Mouse (Mus musculus) embryonic facial prominence, embryonic 15.5 days (tissue): Measurements from ENCODE around the gene Ngef. TPM values are rescaled to one million over a fixed set of nuclear protein-coding genes. Genes with fewer than 3 reads are reported as not detected.

Experiments used
- ATAC-seq: fragments of 200-750 bp; cut with Nextera tagmentation; 2 replicates; pipeline ENCODE4 v1.8.0; 2017; ENCODE audit warnings: low read depth, moderate TSS enrichment; ENCODE audit not compliant: insufficient number of reproducible peaks, low FRiP score, low TSS enrichment
- H3K27ac ChIP-seq: fragments of 300-500 bp; sonication (generic); replicated peaks from 2 replicates; pipeline ENCODE4 v1.5.1; 2015; ENCODE audit warnings: mild to moderate bottlenecking, inconsistent platforms
- H3K27me3 ChIP-seq: fragments of 300-500 bp; sonication (generic); 2 replicates; pipeline ENCODE4 v1.6.1; 2015; ENCODE audit warnings: inconsistent platforms
- H3K36me3 ChIP-seq: fragments of 300-500 bp; sonication (generic); 2 replicates; pipeline ENCODE4 v1.6.1; 2015; ENCODE audit warnings: mild to moderate bottlenecking, inconsistent platforms
- H3K4me1 ChIP-seq: fragments of 300-500 bp; sonication (generic); 2 replicates; pipeline ENCODE4 v1.6.1; 2015; ENCODE audit warnings: inconsistent platforms
- H3K4me2 ChIP-seq: fragments of 300-500 bp; sonication (generic); replicated peaks from 2 replicates; pipeline ENCODE4 v1.6.1; 2015; ENCODE audit warnings: mild to moderate bottlenecking, inconsistent platforms
- H3K4me3 ChIP-seq: fragments of 300-500 bp; sonication (generic); replicated peaks from 2 replicates; pipeline ENCODE4 v1.5.1; 2015; ENCODE audit warnings: mild to moderate bottlenecking, inconsistent platforms
- H3K9ac ChIP-seq: fragments of 300-500 bp; sonication (generic); 2 replicates; pipeline ENCODE4 v1.6.1; 2015; ENCODE audit warnings: inconsistent platforms
- H3K9me3 ChIP-seq: fragments of 300-500 bp; sonication (generic); replicated peaks from 2 replicates; pipeline ENCODE4 v1.6.1; 2016; ENCODE audit warnings: inconsistent platforms
- WGBS: fragments of 180-500 bp; shearing (Covaris S2); methylation state at CpG from one replicate; pipeline ENCODE4 v1.1.7; 2015; 5-methylcytosine and 5-hydroxymethylcytosine counted together
- polyA plus RNA-seq: library from polyadenylated mRNA; unstranded; fragments of >200 nt; fragmentation: Nextera tagmentation; extraction: Ambion mirVana; gene quantifications from 2 replicates; pipeline ENCODE4 v1.2.1, GENCODE M21; 2015

Gene Ngef
- polyA plus RNA-seq, result 4.3 and 4.4 TPM in 2 replicates

DNA sequence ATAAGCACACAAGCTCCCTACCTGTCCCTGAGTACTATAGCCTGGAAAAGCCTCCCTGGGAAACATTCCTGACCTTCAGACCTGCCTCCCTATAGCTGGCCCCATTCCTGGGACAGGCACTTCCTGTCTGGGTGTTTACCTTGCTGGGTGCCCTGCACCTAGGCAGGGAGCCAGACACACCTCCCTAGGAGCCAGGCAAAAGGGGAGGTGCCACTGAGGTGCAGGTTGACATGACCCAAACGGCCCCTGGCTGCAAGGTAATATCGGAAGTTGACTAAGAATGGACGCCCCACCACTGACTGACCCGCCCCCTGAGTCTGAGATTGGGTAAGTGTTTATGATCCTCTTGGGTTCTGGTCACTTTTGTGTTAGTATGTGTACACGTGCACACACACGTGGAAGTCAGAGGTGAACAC lies at the start of gene Ngef:
TSS of gene Ngef (minus strand) at position 71 of the 416 bp plus-strand sequence.
- Histone ChIP-seq H3K4me2 (no peak within 1 kb of the TSS), H3K4me3 (no peak within 1 kb of the TSS), H3K4me1 (no peaks in the 10 kb centered on the region), H3K27ac (no peak within 1 kb of the TSS), H3K9me3 (no peaks in the 10 kb centered on the region), H3K9ac (no peak within 1 kb of the TSS), H3K27me3 (no peaks in the 10 kb centered on the region), H3K36me3 (no peaks in the 10 kb centered on the region)
- WGBS, result 77% methylated on average over 6 of the region's 6 CpGs
- no peak for ATAC-seq

GRCm38 (mm10) chr1:87621858-87622279 lies 48.2 kb upstream of the Ngef start:
- H3K27ac ChIP-seq, result no peak overlapping the region
- 55% methylated on average over 3 of the region's 3 CpGs for WGBS
- no peaks in the 10 kb centered on the region for H3K9me3 ChIP-seq
- no peak for ATAC-seq
- H3K36me3 ChIP-seq, result no peaks in the 10 kb centered on the region
- no peak overlapping the region for H3K4me3 ChIP-seq
- H3K4me1 ChIP-seq, result 0 out of 2 replicates have a peak, but pooled peaks cover 4% of the 10 kb centered on the region
- no peak overlapping the region for H3K9ac ChIP-seq
- H3K27me3 ChIP-seq, result no peaks in the 10 kb centered on the region
- H3K4me2 ChIP-seq, result no peak overlapping the region

DNA sequence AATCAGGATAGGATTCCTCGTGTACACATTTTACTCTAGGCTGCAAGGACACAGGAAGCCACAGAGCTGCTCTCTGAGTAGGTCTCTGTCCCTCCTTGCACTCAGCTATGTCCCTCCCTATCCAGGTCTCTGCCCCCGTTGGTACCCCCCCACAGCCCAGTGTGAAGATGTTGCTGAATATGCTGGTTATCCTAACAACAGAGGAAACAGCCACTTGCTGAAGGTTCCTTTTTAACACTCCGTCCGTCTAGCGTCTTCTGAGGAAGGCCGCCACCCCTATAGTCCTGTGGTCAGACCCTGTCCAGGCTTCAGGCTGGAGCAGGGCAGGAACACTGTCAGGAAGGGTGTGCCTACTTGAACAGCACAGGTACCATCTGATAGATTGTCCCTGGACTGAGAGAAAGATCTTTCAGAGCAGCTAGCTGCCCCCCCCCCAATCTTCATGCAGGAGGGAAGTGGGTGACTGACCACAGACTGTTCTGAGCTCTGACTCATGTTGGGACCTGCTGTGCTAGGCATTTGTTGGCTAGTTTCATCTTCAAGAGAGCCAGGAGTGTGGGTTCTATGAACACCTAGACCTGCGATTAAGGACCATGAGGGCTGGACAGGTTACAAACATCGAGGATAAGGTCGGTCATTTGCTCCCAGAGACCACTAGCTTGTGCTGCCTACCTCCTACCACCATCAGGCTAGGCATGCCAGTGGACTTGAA lies 47.6 kb upstream of the Ngef start:
- no peak overlapping the region for H3K9ac ChIP-seq
- H3K36me3 ChIP-seq, result no peaks in the 10 kb centered on the region
- no peaks in the 10 kb centered on the region for H3K9me3 ChIP-seq
- no peak overlapping the region for H3K27ac ChIP-seq
- no peak overlapping the region for H3K4me2 ChIP-seq
- 0 out of 2 replicates have a peak, but pooled peaks cover 4% of the 10 kb centered on the region for H3K4me1 ChIP-seq
- peak overlapping the region; percentile 17; the same call in 1 of the 2 replicates for H3K4me3 ChIP-seq
- WGBS, result 78% methylated on average over 9 of the region's 9 CpGs
- H3K27me3 ChIP-seq, result no peaks in the 10 kb centered on the region
- no peak for ATAC-seq

DNA sequence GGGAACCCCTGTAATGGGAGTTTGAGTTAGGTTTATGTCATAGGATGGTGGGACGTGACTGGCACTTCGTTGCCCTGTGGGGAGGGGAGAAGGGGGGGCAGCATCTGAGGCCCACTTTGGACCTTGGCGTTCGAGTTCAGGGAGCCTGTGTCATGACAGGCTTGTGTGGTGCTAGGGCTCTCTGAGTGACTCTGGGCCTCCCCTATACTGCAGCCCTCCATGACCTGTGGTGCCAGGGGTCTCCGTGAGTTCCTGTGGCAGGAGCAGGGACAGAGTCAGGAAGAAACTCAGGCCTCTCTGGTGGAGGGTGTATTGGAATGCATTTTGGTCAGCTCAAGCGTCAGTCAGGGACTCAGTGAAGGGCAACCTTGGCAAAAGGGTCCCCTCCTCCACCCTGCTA lies 47.0 kb upstream of the Ngef start:
- no peak overlapping the region for H3K9ac ChIP-seq
- no peaks in the 10 kb centered on the region for H3K36me3 ChIP-seq
- 79% methylated on average over 6 of the region's 6 CpGs for WGBS
- H3K9me3 ChIP-seq, result no peaks in the 10 kb centered on the region
- ATAC-seq, result no peak
- H3K4me1 ChIP-seq, result 0 out of 2 replicates have a peak, but pooled peaks cover 4% of the 10 kb centered on the region
- no peaks in the 10 kb centered on the region for H3K27me3 ChIP-seq
- no peak overlapping the region for H3K4me2 ChIP-seq
- H3K27ac ChIP-seq, result no peak overlapping the region
- H3K4me3 ChIP-seq, result peak overlapping the region; percentile 17

- Histone ChIP-seq H3K9me3 (no peaks in the 10 kb centered on the region), H3K36me3 (no peaks in the 10 kb centered on the region), H3K9ac (no peak within 1 kb of the TSS), H3K4me1 (0 out of 2 replicates have a peak, but pooled peaks cover 4% of the 10 kb centered on the region), H3K27me3 (no peaks in the 10 kb centered on the region), H3K4me3 (peak within 1 kb of the TSS; percentile 17), H3K27ac (no peak within 1 kb of the TSS), H3K4me2 (no peak within 1 kb of the TSS)
- ATAC-seq, result peak; percentile 57; the same call in 1 of the 2 replicates
- 74% methylated on average over 12 of the region's 12 CpGs for WGBS
Measured at GRCm38 (mm10) chr1:87620211-87620668, 46.6 kb upstream of the Ngef start, which contains the start of gene Inpp5d. TSS of gene Inpp5d (plus strand) at chr1:87620312.

- no peak for ATAC-seq
- Histone ChIP-seq H3K9ac (no peak overlapping the region), H3K4me3 (no peak overlapping the region), H3K4me2 (no peak overlapping the region), H3K4me1 (no peaks in the 10 kb centered on the region), H3K36me3 (no peaks in the 10 kb centered on the region), H3K9me3 (no peaks in the 10 kb centered on the region), H3K27ac (no peak overlapping the region), H3K27me3 (no peaks in the 10 kb centered on the region)
- 82% methylated on average over 2 of the region's 2 CpGs for WGBS
Measured at GRCm38 (mm10) chr1:87614576-87615295, 41.1 kb upstream of the Ngef start.

DNA sequence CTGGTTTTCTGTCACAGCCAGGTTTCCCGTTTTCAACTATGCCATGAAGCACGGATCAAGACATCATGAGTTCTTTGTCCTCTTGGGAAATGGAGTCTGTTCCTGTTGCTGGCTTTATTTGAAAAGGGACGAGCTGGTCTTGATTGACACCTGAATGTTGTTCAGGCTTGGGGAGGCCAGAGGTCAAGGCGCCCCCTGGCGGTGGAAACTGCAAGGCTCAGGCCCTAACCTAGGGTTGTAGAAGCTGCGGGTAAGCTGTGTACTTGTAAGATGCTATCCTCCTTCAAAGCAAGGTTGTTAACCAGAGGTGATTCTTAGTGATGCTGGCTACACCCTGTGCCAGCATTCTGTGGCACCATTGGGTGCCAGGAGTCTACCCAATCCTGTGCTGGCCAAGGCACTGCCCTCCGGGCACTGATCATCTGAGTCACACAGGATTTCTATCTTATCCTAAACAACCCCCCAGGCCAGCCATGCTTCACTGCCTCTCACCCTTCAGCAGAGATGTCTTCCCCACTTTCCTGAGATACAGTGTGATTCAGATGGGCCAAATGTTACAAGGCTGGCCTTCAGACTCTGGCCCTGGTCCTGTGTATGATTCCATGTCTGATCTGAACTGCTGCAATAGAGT lies 34.9 kb upstream of the Ngef start:
- Histone ChIP-seq H3K9ac (no peak overlapping the region), H3K36me3 (no peaks in the 10 kb centered on the region), H3K4me2 (no peak overlapping the region), H3K27ac (no peak overlapping the region), H3K4me1 (no peaks in the 10 kb centered on the region), H3K27me3 (no peaks in the 10 kb centered on the region), H3K9me3 (no peaks in the 10 kb centered on the region), H3K4me3 (no peak overlapping the region)
- WGBS, result 32% methylated on average over 7 of the region's 7 CpGs
- ATAC-seq, result no peak

GRCm38 (mm10) chr1:87607385-87608091 lies 33.9 kb upstream of the Ngef start:
- WGBS, result 79% methylated on average over 21 of the region's 21 CpGs
- H3K36me3 ChIP-seq, result no peaks in the 10 kb centered on the region

DNA sequence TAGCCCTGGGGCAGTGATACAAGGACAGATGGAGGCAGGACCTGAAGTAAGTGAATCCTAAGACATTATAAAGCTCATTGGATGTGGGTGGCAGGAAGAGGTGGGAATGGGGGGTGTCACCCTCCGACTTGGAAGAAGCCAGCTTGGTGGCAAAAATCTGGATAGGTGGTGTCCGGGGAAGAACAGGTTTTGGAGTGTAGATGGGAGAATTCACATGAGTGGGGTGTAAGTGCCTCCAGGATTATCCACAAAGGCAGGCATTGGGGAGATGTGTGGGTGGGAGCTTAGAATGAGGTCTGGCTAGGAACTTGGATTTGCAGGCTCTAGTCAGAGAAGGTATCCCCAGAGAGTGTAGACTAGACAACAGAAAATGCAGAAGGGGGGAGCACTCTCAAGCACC lies 31.6 kb upstream of the Ngef start:
- H3K4me3 ChIP-seq, result no peak overlapping the region
- no peaks in the 10 kb centered on the region for H3K36me3 ChIP-seq
- H3K27me3 ChIP-seq, result no peaks in the 10 kb centered on the region
- no peaks in the 10 kb centered on the region for H3K4me1 ChIP-seq
- no peak overlapping the region for H3K9ac ChIP-seq
- WGBS, result 75% methylated on average over 2 of the region's 2 CpGs
- no peaks in the 10 kb centered on the region for H3K9me3 ChIP-seq
- H3K4me2 ChIP-seq, result no peak overlapping the region
- H3K27ac ChIP-seq, result no peak overlapping the region
- ATAC-seq, result no peak

More at GRCm38 (mm10) chr1:87607385-87608091, 33.9 kb upstream of the Ngef start:
- Histone ChIP-seq H3K4me3 (no peak overlapping the region), H3K9me3 (no peaks in the 10 kb centered on the region), H3K4me1 (no peaks in the 10 kb centered on the region), H3K27me3 (no peaks in the 10 kb centered on the region), H3K4me2 (no peak overlapping the region), H3K27ac (no peak overlapping the region), H3K9ac (no peak overlapping the region)
- no peak for ATAC-seq

- Histone ChIP-seq H3K9ac (no peak overlapping the region), H3K4me1 (no peaks in the 10 kb centered on the region), H3K36me3 (no peaks in the 10 kb centered on the region), H3K27ac (no peak overlapping the region), H3K4me3 (no peak overlapping the region), H3K9me3 (no peaks in the 10 kb centered on the region), H3K27me3 (no peaks in the 10 kb centered on the region), H3K4me2 (no peak overlapping the region)
- no peak for ATAC-seq
- 82% methylated on average over 5 of the region's 5 CpGs for WGBS
Measured at GRCm38 (mm10) chr1:87603389-87603788, 29.7 kb upstream of the Ngef start.

DNA sequence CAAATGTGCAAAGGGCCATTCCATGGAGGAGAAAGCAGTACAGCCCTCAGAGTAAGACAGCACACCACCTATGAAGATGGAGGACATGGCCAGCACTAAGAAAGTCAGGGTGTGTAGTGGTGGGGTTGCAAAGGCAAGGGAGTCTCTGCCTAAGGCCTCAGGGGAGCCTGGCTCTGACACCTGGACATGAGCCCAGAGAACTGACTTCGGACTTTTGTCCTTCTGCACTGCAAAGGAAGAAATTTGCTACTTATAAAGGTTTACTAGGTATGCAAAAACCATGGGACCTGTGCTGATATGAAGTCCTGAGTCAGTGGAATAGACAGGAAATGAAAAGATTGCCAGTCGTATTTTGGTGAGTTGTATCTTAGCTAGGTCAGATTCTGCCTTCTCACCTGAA lies 28.1 kb upstream of the Ngef start:
- no peak overlapping the region for H3K4me3 ChIP-seq
- H3K27me3 ChIP-seq, result no peaks in the 10 kb centered on the region
- no peaks in the 10 kb centered on the region for H3K36me3 ChIP-seq
- H3K4me2 ChIP-seq, result no peak overlapping the region
- no peaks in the 10 kb centered on the region for H3K9me3 ChIP-seq
- H3K9ac ChIP-seq, result no peak overlapping the region
- H3K4me1 ChIP-seq, result no peaks in the 10 kb centered on the region
- ATAC-seq, result no peak
- 78% methylated on average over 2 of the region's 2 CpGs for WGBS
- no peak overlapping the region for H3K27ac ChIP-seq
